Mouse (Mus musculus) activated CD4-positive, CD25-positive, alpha-beta regulatory T cell, adult 4 months (primary cell): ENCODE data around the gene Shd. TPM values are rescaled to one million over a fixed set of nuclear protein-coding genes. Genes with fewer than 3 reads are reported as not detected.

Experiments used
- polyA plus RNA-seq, 2 experiments: library from polyadenylated mRNA; unstranded; fragments of 100-300 nt; shearing (Covaris generic); gene quantifications; one replicate each; pipeline ENCODE4 v1.2.1; 2017

Gene Shd
- polyA plus RNA-seq, 2 experiments from 2014 or later = not detected

Other genes starting within 250 kb of the Shd start
- gene Adgre4, start 220.5 kb upstream of the Shd start, polyA plus RNA-seq = under 1 TPM in 1 of 2 experiments, not detected in 1; 0.38 TPM
- gene Zfp119a, start 91.5 kb upstream of the Shd start, polyA plus RNA-seq = 10 to 100 TPM; 17.3 to 17.8 TPM
- 10 to 100 TPM; 28.5 to 36.9 TPM for gene Zfp959, start 78.4 kb upstream of the Shd start, polyA plus RNA-seq
- 10 to 100 TPM; 17.2 to 17.4 TPM for gene Zfp119b, start 21.0 kb upstream of the Shd start, polyA plus RNA-seq
- gene Ebi3, start 17.8 kb upstream of the Shd start, polyA plus RNA-seq = 10 to 100 TPM; 52.7 to 95.2 TPM
- 10 to 100 TPM; 26.9 to 30.2 TPM for gene Yju2, start 11.4 kb upstream of the Shd start, polyA plus RNA-seq
- not detected for gene Fsd1, start 16.0 kb downstream of the Shd start, polyA plus RNA-seq
- under 1 TPM in 1 of 2 experiments, not detected in 1; 0.54 TPM for gene Stap2, start 35.1 kb downstream of the Shd start, polyA plus RNA-seq
- gene Mpnd, start 35.2 kb downstream of the Shd start, polyA plus RNA-seq = 10 to 100 TPM; 22.9 to 23.8 TPM
- gene Sh3gl1, start 66.2 kb downstream of the Shd start, polyA plus RNA-seq = 100 to 1,000 TPM in 1 of 2 experiments, 10 to 100 TPM in 1; 84.9 to 114 TPM
- gene Chaf1a, start 70.0 kb downstream of the Shd start, polyA plus RNA-seq = 1 to 10 TPM; 1.0 to 1.6 TPM
- gene Ubxn6, start 104.6 kb downstream of the Shd start, polyA plus RNA-seq = 10 to 100 TPM; 33.8 to 42.1 TPM
- gene Hdgfl2, start 109.2 kb downstream of the Shd start, polyA plus RNA-seq = 10 to 100 TPM; 35.7 to 44.6 TPM
- gene Plin4, start 139.3 kb downstream of the Shd start, polyA plus RNA-seq = under 1 TPM in 1 of 2 experiments, not detected in 1; 0.15 TPM
- gene Plin5, start 147.1 kb downstream of the Shd start, polyA plus RNA-seq = not detected
- under 1 TPM in 1 of 2 experiments, not detected in 1; 0.34 TPM for gene Lrg1, start 151.5 kb downstream of the Shd start, polyA plus RNA-seq
- not detected for gene Sema6b, start 169.9 kb downstream of the Shd start, polyA plus RNA-seq
- gene Tnfaip8l1, start 192.0 kb downstream of the Shd start, polyA plus RNA-seq = 10 to 100 TPM; 34.9 to 38.7 TPM
- 10 to 100 TPM; 57.3 to 59.9 TPM for gene Mydgf, start 213.5 kb downstream of the Shd start, polyA plus RNA-seq
- gene Dpp9, start 248.4 kb downstream of the Shd start, polyA plus RNA-seq = 10 to 100 TPM; 11.5 to 16.9 TPM